Mouse (Mus musculus) layer of hippocampus, adult 18-20 months (tissue): ENCODE data around the gene Nrxn3. TPM values are rescaled to one million over a fixed set of nuclear protein-coding genes. Genes with fewer than 3 reads are reported as not detected.

Experiments used
- DNase-seq, 2 experiments: peaks; one replicate each; pipeline ENCODE4 v3.0.0; 2022; ENCODE audit warnings: low spot score in 2 of 2
- total RNA-seq, 2 experiments: library from RNA; stranded (reverse); gene quantifications; 2 replicates each; pipeline ENCODE4 v1.2.3; 2021

The Nrxn3 gene
- total RNA-seq, 2 experiments from 2014 or later: 175 to 204 TPM

DNA sequence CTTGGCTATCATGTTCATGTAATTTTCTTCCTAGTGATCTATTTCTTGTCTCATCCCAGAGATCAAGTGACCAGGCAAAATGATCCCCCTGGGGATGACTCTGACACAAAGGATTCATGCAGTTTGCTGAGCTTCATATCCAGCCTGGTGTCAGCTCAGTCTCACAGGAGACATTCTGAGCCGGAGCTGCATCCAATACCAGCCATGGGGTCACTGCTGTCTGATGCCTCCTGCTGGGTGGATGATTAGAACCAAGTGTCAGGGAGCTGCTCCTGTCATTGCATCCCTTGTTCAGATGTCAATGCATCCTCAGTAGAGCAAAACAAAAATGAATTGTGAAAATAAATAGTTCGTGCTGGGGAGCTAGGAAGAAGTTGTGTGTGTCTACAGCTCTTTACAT is 1174.2 kb downstream of the Nrxn3 start:
- no peak for DNase-seq

- DNase-seq: no peak
These were observed 1186.9 kb downstream of the Nrxn3 start for GRCm38 (mm10) chr12:89909578-89909977.

GRCm38 (mm10) chr12:89918138-89918829 is 1195.6 kb downstream of the Nrxn3 start:
- DNase-seq: no peak

DNA sequence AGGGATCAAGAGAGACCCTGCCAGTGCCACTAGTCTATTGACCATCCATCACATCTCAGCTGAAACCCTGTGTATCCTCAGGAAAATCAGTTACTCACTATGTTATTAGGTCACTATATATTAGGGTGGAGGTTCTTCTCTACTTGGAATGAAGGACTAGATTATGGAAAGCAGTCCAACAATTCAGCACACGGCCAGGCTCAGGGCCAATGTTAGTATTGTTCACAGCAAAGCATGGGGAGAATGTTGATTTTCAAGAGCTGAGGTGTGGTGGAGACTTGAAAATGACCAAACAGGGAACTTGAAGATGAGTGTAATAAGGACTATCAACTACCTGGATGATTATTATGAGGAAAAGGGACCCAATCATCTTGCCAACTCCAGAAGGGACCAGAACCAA is 1209.7 kb downstream of the Nrxn3 start:
- DNase-seq: no peak

DNA sequence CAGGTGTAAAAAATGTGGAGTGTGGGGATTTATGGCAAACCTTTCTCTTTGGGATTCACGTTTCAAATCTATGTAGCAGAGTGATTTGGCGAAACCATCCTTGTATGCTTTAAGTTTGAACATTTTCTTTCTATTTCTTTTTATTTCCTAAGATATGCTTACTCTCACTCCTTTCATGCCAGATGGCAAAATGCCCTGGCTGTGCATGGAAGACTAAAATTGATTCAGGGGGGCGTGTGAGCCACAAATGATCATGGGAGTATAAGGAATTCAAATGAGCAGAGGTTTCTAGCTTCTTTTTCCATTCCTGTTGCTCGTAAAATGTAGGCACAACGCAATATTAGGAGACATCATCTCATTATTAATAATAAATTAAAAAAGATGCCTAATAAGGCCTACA is 1211.0 kb downstream of the Nrxn3 start:
- no peak for DNase-seq

DNA sequence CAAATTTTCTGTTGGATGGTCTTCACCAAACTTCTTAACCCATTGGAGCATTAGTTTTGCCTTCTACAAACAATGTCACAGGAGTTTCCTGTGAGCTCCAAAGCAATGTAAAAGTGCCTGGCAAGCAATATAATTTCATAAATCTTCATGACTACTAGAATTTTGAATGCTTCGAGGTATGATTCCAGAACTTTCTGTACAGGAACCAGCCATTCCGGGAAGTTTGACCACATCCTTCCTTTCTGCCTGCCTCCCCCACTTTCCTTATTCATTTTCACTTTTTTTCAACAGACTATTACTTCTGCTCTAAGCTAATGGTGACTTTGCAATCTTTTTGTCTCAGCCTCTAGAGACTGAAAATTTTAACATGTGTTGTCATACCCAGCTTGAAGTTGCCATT is 1218.1 kb downstream of the Nrxn3 start:
- DNase-seq: no peak

GRCm38 (mm10) chr12:89945911-89946502 is 1223.3 kb downstream of the Nrxn3 start:
- DNase-seq: no peak

DNA sequence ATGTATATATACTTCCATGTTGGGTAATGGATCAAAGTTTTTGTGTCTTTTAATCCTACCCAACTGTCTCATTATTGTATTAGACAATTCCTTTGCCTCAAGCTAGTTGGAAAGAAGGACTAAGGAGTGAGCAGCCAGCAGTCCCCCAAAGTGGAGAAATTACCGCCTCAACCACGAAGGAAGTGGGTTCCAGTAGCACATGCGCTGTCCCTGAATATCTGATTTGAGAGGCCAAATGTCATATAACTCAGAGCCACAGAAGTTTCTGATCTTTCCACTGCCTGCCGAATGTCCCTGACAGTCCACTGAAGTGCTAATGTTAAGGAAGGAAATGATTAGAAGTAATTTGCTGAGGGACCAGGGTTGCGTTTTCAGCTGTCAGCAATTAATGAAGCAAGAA is 1223.8 kb downstream of the Nrxn3 start:
- DNase-seq: no peak

DNA sequence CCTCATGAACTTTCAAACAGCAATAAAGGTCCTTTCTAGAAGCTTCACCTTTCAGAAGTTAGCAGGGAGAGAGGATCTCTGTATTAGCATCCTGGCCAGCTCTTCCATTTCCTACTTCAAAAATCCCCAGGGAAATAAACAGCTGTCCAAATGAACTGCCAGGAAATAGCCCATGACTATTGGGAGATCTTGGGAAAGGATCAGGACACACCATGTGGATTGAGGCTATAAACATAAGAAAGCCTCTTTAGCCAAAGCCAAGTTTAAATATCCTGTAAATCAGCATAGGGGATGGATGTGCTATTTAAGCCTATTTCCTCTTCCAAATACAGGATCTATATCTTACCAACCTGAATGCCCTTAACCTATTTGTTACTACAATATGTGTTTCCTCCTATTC is 1230.6 kb downstream of the Nrxn3 start:
- DNase-seq: no peak

DNA sequence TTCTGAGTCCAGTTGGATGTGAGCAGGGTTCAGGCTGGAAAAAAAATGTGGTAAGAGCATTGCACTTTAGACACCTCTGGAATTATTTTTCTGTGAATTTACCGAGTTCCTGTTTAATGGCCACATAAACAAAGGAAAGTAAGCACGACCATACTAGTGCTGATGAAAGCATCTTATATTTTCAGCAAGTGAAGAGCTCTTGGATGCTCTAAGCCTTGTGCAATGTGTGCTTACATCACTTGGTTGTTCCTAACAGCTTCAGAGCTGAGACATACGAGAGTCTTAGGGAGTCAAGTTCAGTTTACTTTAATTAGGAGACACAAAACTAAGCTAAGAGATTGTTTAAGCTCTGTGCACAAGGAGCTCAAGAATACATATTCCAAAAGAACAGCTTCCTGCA is 1231.0 kb downstream of the Nrxn3 start:
- DNase-seq: no peak

DNA sequence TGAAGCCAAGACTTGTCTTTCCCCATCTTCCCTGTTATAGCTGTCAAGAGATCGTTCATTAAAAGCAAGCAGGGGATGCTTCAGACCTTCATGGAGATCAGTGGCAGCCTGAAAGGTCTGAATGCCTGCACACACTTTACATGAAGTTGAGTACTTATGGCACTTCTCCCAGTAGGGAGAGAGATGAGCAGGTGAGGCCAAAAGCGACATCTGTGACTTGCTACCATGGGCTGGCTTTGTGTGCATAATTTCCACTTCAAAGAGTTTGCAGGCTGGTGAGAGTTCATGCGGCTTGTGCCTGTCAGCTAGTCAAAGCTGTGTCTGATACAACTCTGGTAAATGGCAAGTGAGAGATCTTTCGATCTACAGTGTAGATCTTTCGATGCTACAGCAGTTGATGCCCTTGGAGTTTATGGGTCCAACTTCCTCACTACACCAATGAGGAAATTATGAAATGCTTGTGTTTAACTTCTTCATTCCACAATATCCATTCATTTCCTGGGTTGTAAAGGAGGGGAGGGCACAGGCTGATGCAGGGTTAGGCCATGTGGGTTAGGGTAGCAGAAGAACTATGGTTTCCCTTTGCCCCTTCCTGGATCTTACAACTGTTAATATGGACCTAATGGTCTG is 1231.9 kb downstream of the Nrxn3 start:
- no peak for DNase-seq

DNA sequence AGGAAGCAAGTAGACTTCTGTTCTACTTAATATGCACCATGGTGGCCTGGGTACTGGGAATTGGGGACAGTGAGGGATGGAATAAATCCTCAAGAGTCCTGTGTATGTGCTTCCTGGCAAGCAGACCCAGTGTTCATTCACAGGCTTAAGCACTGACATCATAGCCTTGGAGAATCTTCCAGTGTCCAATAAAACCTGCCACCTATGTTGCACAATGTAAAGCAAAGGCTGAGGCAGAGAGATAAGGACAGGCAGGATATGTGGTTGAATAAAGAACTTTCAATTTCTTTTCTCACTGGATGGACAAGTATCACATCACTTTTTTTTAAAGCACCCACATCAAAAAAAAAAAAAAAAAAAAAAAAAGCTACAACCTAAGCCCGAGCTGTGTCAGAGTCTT is 1240.4 kb downstream of the Nrxn3 start:
- no peak for DNase-seq

DNA sequence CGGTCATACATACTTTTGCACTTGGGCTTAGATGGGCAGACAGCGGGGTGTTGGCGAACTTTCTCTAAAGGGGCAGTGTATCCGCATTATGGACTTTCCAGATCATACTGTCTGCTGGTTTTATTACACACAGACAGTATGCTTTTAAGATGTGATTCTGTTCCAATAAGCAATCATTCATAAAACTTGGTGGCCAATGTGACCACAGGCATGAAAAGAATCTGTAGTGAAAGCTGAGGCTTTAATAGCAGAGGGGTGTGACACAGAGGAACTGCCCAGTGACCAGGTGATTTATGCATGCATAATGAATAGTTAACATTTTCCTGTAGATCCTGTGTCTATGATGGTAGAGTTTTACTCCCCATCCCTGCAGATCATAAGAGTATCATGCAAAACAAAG is 1254.0 kb downstream of the Nrxn3 start:
- DNase-seq: no peak

GRCm38 (mm10) chr12:89977479-89977878 is 1254.8 kb downstream of the Nrxn3 start:
- peak in 1 of 2 experiments; percentile 28 for DNase-seq

- no peak for DNase-seq
These were observed 1256.5 kb downstream of the Nrxn3 start for GRCm38 (mm10) chr12:89979190-89979589.

DNA sequence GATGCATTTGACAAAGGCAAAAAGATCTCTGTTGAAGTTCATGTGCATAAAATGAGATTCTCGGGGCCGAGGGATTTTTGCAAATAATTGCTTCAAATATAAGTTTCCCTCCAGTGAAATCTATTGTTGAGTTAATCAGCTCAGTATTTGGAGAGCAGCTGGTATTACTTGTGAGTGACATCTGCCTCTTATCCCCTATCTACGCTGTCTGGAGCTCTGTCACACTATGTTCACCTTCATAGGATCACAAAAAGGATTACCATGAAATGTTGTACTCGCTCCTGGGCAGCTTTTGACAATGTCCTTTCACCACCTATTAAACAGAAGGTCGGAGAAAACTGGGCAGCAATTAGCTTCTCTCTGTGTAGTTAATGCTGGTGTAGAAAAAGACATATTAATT is 1259.8 kb downstream of the Nrxn3 start:
- DNase-seq: no peak

GRCm38 (mm10) chr12:89983399-89983798 is 1260.7 kb downstream of the Nrxn3 start:
- DNase-seq: no peak

DNA sequence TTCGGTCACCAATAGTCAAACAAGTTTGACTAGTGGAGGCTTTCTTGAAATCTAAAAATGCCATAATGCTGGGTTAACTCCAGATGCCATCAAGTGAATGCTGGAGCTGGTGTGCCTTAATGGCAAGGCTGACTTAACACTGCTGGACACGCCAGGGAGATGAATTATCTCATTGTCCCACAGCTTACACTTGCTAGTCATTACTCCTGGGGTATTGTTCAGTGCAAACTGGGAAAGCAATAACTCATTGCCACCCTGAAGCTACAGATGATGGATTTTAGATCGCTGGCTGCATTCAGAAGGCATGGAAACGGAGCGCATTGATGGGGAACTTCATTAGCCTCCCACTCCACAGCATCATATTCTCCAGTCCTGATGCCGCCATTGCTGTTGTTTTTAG is 1263.5 kb downstream of the Nrxn3 start:
- DNase-seq: no peak

GRCm38 (mm10) chr12:89993273-89993672 is 1270.6 kb downstream of the Nrxn3 start:
- DNase-seq: no peak

GRCm38 (mm10) chr12:89995392-89995791 is 1272.7 kb downstream of the Nrxn3 start:
- no peak for DNase-seq

DNA sequence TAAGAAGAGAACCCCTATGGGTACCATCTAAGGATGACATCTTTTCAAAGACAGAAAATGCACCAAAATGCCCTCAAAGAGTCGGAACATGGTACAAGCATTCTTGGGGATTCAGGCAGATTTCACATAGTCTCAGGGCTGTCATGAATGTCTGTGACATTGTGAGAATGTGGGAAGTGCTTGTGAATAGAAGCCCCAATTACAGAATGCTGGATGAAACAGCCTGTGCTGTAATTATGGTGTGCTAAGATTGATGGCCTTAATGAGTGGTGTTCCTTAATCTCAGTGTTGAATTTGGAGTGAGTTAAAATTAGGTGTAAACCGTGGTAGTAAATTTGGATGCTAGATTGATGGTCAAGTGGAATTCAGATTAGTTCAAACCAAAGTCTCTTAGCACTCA is 1287.6 kb downstream of the Nrxn3 start:
- DNase-seq: no peak

DNA sequence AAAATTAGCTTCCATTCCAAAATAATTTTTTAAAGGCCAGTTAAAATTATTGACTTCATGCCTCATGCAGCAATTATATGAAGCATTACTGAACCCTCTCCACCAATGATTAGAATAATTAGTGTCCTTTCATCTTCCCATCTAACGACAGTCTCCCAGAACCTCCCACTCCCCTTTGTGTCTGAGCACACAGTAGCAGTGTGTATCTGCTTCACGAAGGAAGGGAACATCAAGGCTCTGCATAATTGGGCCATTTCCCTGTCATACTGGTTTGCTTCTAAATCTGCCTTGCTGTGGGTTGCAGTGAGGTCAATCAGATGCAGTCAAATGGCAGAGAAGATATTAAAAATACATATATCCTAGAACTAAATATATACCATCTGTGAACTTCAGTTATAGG is 1291.3 kb downstream of the Nrxn3 start:
- DNase-seq: no peak

GRCm38 (mm10) chr12:90027023-90027422 is 1304.3 kb downstream of the Nrxn3 start:
- no peak for DNase-seq
